Mouse (Mus musculus) CH12.LX (cell line): ENCODE results near the gene Odf4. TPM values are rescaled to one million over a fixed set of nuclear protein-coding genes. Genes with fewer than 3 reads are reported as not detected.

Source experiments
- DNase-seq: peaks from one replicate; pipeline ENCODE4 v3.0.0-alpha.2; 2013; ENCODE audit errors: extremely low read depth
- H3K27ac ChIP-seq: 2 replicates; pipeline ENCODE4 v1.5.1; 2012; ENCODE audit warnings: low read depth, mild to moderate bottlenecking, control low read depth, moderate library complexity; ENCODE audit not compliant: insufficient read depth
- H3K27me3 ChIP-seq: replicated peaks from 2 replicates; pipeline ENCODE3; 2012; ENCODE audit warnings: inconsistent platforms
- H3K36me3 ChIP-seq, 2 experiments: replicated peaks in 1 of 2; 2 replicates each; pipeline versions ENCODE3 to v1.6.1; 2012; ENCODE audit warnings: inconsistent platforms in 1 of 2, low read length in 1 of 2, mild to moderate bottlenecking in 1 of 2, mixed read lengths in 1 of 2, moderate library complexity in 1 of 2; ENCODE audit not compliant: control insufficient read depth in 1 of 2, insufficient read depth in 1 of 2
- H3K4me1 ChIP-seq, 2 experiments: 2 replicates each; pipeline ENCODE4 v1.6.1; 2012; ENCODE audit warnings: inconsistent platforms in 1 of 2, moderate library complexity in 1 of 2; ENCODE audit not compliant: insufficient read depth in 2 of 2, control insufficient read depth in 1 of 2
- H3K4me2 ChIP-seq: 2 replicates; pipeline ENCODE4 v1.6.1; 2012; ENCODE audit warnings: low read depth, mild to moderate bottlenecking, control low read depth; ENCODE audit not compliant: poor library complexity, insufficient read depth, severe bottlenecking
- H3K4me3 ChIP-seq, 3 experiments: fragments of 150-350 bp in 1 of 3; sonication (generic) in 1 of 3; replicated peaks in 1 of 3; 2 replicates each; pipeline versions ENCODE3 to v1.5.1; 2011 to 2012; ENCODE audit warnings: low read depth in 2 of 3, low read length in 2 of 3, mild to moderate bottlenecking in 2 of 3, moderate library complexity in 2 of 3, control low read depth in 1 of 3, improper control_type of control experiment in 1 of 3, inconsistent platforms in 1 of 3, mixed read lengths in 1 of 3; ENCODE audit not compliant: poor library complexity in 1 of 3
- H3K79me2 ChIP-seq: replicated peaks from 2 replicates; pipeline ENCODE4 v1.6.1; 2012; ENCODE audit warnings: mild to moderate bottlenecking, moderate library complexity; ENCODE audit not compliant: control insufficient read depth, poor library complexity, insufficient read depth, severe bottlenecking; ENCODE audit errors: extremely low read depth
- H3K9ac ChIP-seq: 2 replicates; pipeline ENCODE4 v1.6.1; 2012; ENCODE audit warnings: low read depth, mild to moderate bottlenecking, control low read depth, moderate library complexity; ENCODE audit not compliant: insufficient read depth
- H3K9me3 ChIP-seq: replicated peaks from 2 replicates; pipeline ENCODE3; 2012; ENCODE audit warnings: low read length, inconsistent platforms, mixed read lengths
- BHLHE40 ChIP-seq: IDR thresholded peaks from 2 replicates; pipeline ENCODE4 v1.6.1; 2011; ENCODE audit warnings: mild to moderate bottlenecking, low read depth, low read length, improper control_type of control experiment
- CHD1 ChIP-seq: IDR thresholded peaks from 2 replicates; pipeline ENCODE4 v1.6.1; 2012; ENCODE audit warnings: low read depth, low read length, improper control_type of control experiment, inconsistent platforms
- CHD2 ChIP-seq: IDR thresholded peaks from 2 replicates; pipeline ENCODE4 v1.6.1; 2011; ENCODE audit warnings: low read length, improper control_type of control experiment
- CTCF ChIP-seq, 2 experiments: IDR thresholded peaks in 1 of 2; conservative IDR thresholded peaks in 1 of 2; 2 replicates each; pipeline ENCODE4 v1.5.1; 2011 to 2012; ENCODE audit warnings: low read depth in 2 of 2, low read length in 2 of 2, improper control_type of control experiment in 1 of 2, inconsistent platforms in 1 of 2, mild to moderate bottlenecking in 1 of 2, moderate library complexity in 1 of 2
- E2F4 ChIP-seq: IDR thresholded peaks from 2 replicates; pipeline ENCODE4 v1.6.1; 2011; ENCODE audit warnings: low read depth, low read length, improper control_type of control experiment; ENCODE audit not compliant: insufficient replicate concordance
- EP300 ChIP-seq: IDR thresholded peaks from 2 replicates; pipeline ENCODE4 v1.6.1; 2011; ENCODE audit warnings: low read length, improper control_type of control experiment
- HCFC1 ChIP-seq: IDR thresholded peaks from 2 replicates; pipeline ENCODE4 v1.6.1; 2012; ENCODE audit warnings: low read depth, mild to moderate bottlenecking, inconsistent platforms, low read length, improper control_type of control experiment
- IRF4 ChIP-seq: IDR thresholded peaks from 2 replicates; pipeline ENCODE4 v1.6.1; 2014; ENCODE audit warnings: low read depth, mild to moderate bottlenecking, inconsistent platforms, low read length, improper control_type of control experiment
- JUN ChIP-seq: IDR thresholded peaks from 2 replicates; pipeline ENCODE4 v1.6.1; 2011; ENCODE audit warnings: low read depth, mild to moderate bottlenecking, low read length, improper control_type of control experiment, moderate library complexity; ENCODE audit not compliant: insufficient read depth
- JUND ChIP-seq: conservative IDR thresholded peaks from 2 replicates; pipeline ENCODE4 v1.6.1; 2011; ENCODE audit warnings: low read depth, low read length, improper control_type of control experiment
- KAT2A ChIP-seq: IDR thresholded peaks from 2 replicates; pipeline ENCODE4 v1.6.1; 2012; ENCODE audit warnings: low read length, improper control_type of control experiment, inconsistent platforms; ENCODE audit not compliant: insufficient replicate concordance
- MAX ChIP-seq: IDR thresholded peaks from 2 replicates; pipeline ENCODE4 v1.6.1; 2011; ENCODE audit warnings: low read length, improper control_type of control experiment
- MAZ ChIP-seq: IDR thresholded peaks from 2 replicates; pipeline ENCODE4 v1.6.1; 2012; ENCODE audit warnings: low read depth, mild to moderate bottlenecking, inconsistent platforms, low read length, improper control_type of control experiment, moderate library complexity
- MEF2A ChIP-seq: IDR thresholded peaks from 2 replicates; pipeline ENCODE4 v1.6.1; 2014; ENCODE audit warnings: low read depth, mild to moderate bottlenecking, inconsistent platforms, low read length, improper control_type of control experiment, borderline replicate concordance
- MYC ChIP-seq: IDR thresholded peaks from 2 replicates; pipeline ENCODE4 v1.6.1; 2011; ENCODE audit warnings: low read depth, mild to moderate bottlenecking, improper control_type of control experiment, low read length
- NELFE ChIP-seq: IDR thresholded peaks from 2 replicates; pipeline ENCODE4 v1.6.1; 2011; ENCODE audit warnings: low read depth, low read length, improper control_type of control experiment
- NRF1 ChIP-seq: IDR thresholded peaks from 2 replicates; pipeline ENCODE4 v1.6.1; 2014; ENCODE audit warnings: low read depth, mild to moderate bottlenecking, inconsistent platforms, low read length, improper control_type of control experiment, moderate library complexity
- PAX5 ChIP-seq: IDR thresholded peaks from 2 replicates; pipeline ENCODE4 v1.6.1; 2012; ENCODE audit warnings: low read length, inconsistent platforms, mixed read lengths
- RAD21 ChIP-seq: IDR thresholded peaks from 2 replicates; pipeline ENCODE4 v1.6.1; 2011; ENCODE audit warnings: low read depth, mild to moderate bottlenecking, low read length, improper control_type of control experiment, moderate library complexity
- SIN3A ChIP-seq: IDR thresholded peaks from 2 replicates; pipeline ENCODE4 v1.6.1; 2012; ENCODE audit warnings: low read length, improper control_type of control experiment, inconsistent platforms
- SMC3 ChIP-seq: IDR thresholded peaks from 2 replicates; pipeline ENCODE4 v1.6.1; 2011; ENCODE audit warnings: low read depth, low read length, improper control_type of control experiment
- TBP ChIP-seq: conservative IDR thresholded peaks from 2 replicates; pipeline ENCODE4 v1.6.1; 2011; ENCODE audit warnings: low read depth, low read length, improper control_type of control experiment
- TCF12 ChIP-seq: IDR thresholded peaks from 2 replicates; pipeline ENCODE4 v1.6.1; 2014; ENCODE audit warnings: low read depth, mild to moderate bottlenecking, inconsistent platforms, low read length, improper control_type of control experiment
- UBTF ChIP-seq: IDR thresholded peaks from 2 replicates; pipeline ENCODE4 v1.6.1; 2012; ENCODE audit warnings: low read depth, mild to moderate bottlenecking, inconsistent platforms, low read length, improper control_type of control experiment, moderate library complexity
- ZC3H11A ChIP-seq: IDR thresholded peaks from 2 replicates; pipeline ENCODE4 v1.6.1; 2012; ENCODE audit warnings: low read depth, mild to moderate bottlenecking, inconsistent platforms, low read length, improper control_type of control experiment
- ZKSCAN1 ChIP-seq: IDR thresholded peaks from 2 replicates; pipeline ENCODE4 v1.6.1; 2012; ENCODE audit warnings: low read depth, inconsistent platforms, low read length, improper control_type of control experiment, borderline replicate concordance
- ZNF384 ChIP-seq: IDR thresholded peaks from 2 replicates; pipeline ENCODE4 v1.6.1; 2012; ENCODE audit warnings: low read depth, low read length, improper control_type of control experiment, inconsistent platforms
- dilution Hi-C: fragments of 300-500 bp; cut with MboI; formaldehyde crosslinking; loops from 2 replicates; pipeline ENCODE4 v1.14.3; 2020; ENCODE audit warnings: low sequenced_read_pairs; ENCODE audit not compliant: extremely low pct_unique_long_range_greater_than_20kb, extremely low pct_ligation_motif_present
- in situ Hi-C: fragments of 300-500 bp; cut with MboI; formaldehyde crosslinking; loops from 3 replicates; pipeline ENCODE4 v1.14.3; 2019; ENCODE audit warnings: low sequenced_read_pairs, low pct_ligation_motif_present, low pct_unique_long_range_greater_than_20kb, mixed read lengths
- polyA plus RNA-seq: library from polyadenylated mRNA; unstranded; fragments of >175 nt; gene quantifications from 2 replicates; pipeline ENCODE4 v1.2.1, GENCODE M21; 2012; ENCODE audit warnings: low read depth; ENCODE audit not compliant: insufficient read length
- total RNA-seq, 2 experiments: library from RNA; depleted of rRNA; stranded (reverse); fragments of 300-350 nt in 1 of 2; fragments of >200 nt in 1 of 2; gene quantifications; 2 replicates each; pipeline ENCODE4 v1.2.3; 2012 to 2014

The Odf4 gene
- total and polyA plus RNA-seq, 3 experiments: not detected

DNA sequence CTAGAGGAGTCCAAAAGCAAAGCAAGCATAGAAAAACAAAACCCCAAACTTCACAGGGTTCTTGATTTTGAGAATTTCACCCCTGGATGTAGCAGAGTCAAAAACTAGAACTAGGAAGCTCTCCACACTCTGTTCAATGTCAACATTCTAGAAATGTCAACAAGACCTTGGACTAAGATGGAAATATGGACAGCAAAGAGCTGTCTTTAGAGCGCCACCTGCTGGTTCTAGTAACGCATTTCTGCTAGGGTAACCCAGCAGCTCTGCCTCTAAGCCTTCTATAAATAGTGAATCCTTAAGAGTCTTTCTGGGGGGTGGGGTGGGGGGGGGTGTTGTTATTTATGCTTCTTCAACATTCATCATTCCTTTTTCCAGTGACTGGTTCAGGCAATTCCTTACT lies 52.0 kb downstream of the Odf4 start:
- peak; percentile 86 for DNase-seq
- H3K36me3 ChIP-seq: no peaks in the 10 kb centered on the region
- H3K9me3 ChIP-seq: no peaks in the 10 kb centered on the region
- peaks cover 0 to 19% of the 10 kb centered on the region in 2 experiments; a peak in 2 of 4 replicates for H3K4me1 ChIP-seq
- no peak overlapping the region for H3K27ac ChIP-seq
- H3K27me3 ChIP-seq: no peaks in the 10 kb centered on the region
- H3K79me2 ChIP-seq: no peaks in the 10 kb centered on the region
- no peak overlapping the region for H3K4me3 ChIP-seq
- in situ Hi-C loops: loop anchor here (10.0 kb wide), 2 partner anchors 130 to 300 kb away; no protein-coding TSS in a partner anchor
- dilution Hi-C loops: no loop called here
- TF ChIP-seq CTCF (conservative IDR thresholded peaks at IDR 0.05 in 1 of 2, IDR thresholded peaks at IDR 0.05 in 1 of 2; ENCODE audit: low read depth in 2 of 2, low read length in 2 of 2): peak; percentile 94 to 96
- peak; percentile 86 for TF ChIP-seq SMC3
- TF ChIP-seq ZKSCAN1: no peak
- no peak for TF ChIP-seq EP300
- TF ChIP-seq UBTF: no peak
- no peak for TF ChIP-seq ZNF384
- peak; percentile 46; the same call in 1 of the 2 replicates for TF ChIP-seq MYC
- peak; percentile 30; the same call in 1 of the 2 replicates for TF ChIP-seq HCFC1
- TF ChIP-seq IRF4: peak; percentile 36; the same call in 1 of the 2 replicates
- TF ChIP-seq TCF12: no peak
- TF ChIP-seq CHD2: no peak
- peak; percentile 39 for TF ChIP-seq MAX
- TF ChIP-seq KAT2A: no peak
- TF ChIP-seq MEF2A: peak; percentile 54
- no peak for TF ChIP-seq MAZ
- peak; percentile 18; the same call in 1 of the 2 replicates for TF ChIP-seq ZC3H11A
- TF ChIP-seq NRF1: no peak
- TF ChIP-seq NELFE: peak; percentile 22; the same call in 1 of the 2 replicates
- no peak for TF ChIP-seq BHLHE40
- TF ChIP-seq PAX5: no peak
- no peak for TF ChIP-seq CHD1
- no peak for TF ChIP-seq TBP
- peak; percentile 24; the same call in 1 of the 2 replicates for TF ChIP-seq E2F4
- TF ChIP-seq JUN: no peak
- no peak for TF ChIP-seq JUND
- TF ChIP-seq SIN3A: 0 out of 2 replicates have a peak, but pooled peaks have one; percentile 16
- TF ChIP-seq RAD21: peak; percentile 89
- no peak overlapping the region for H3K9ac ChIP-seq
- 0 out of 2 replicates have a peak overlapping the region, but pooled peaks have one; percentile 14 for H3K4me2 ChIP-seq

Other genes starting within 250 kb of the Odf4 start
- gene Myh10, start 235.5 kb downstream of the Odf4 start, total RNA-seq (2012; rRNA removed): 0.38 and 0.46 TPM in 2 replicates
- gene Myh10, start 235.5 kb downstream of the Odf4 start, total RNA-seq (2014; rRNA removed): 0.62 and 1.1 TPM in 2 replicates
- 2.7 and 3.1 TPM in 2 replicates for gene Myh10, start 235.5 kb downstream of the Odf4 start, polyA plus RNA-seq
- 30.3 and 31.1 TPM in 2 replicates for gene Ndel1, start 55.2 kb downstream of the Odf4 start, total RNA-seq (2012; rRNA removed)
- gene Ndel1, start 55.2 kb downstream of the Odf4 start, total RNA-seq (2014; rRNA removed): 46.9 and 47.0 TPM in 2 replicates
- 35.2 and 54.4 TPM in 2 replicates for gene Ndel1, start 55.2 kb downstream of the Odf4 start, polyA plus RNA-seq
- not detected in 2 replicates for gene Rnf222, start 38.5 kb downstream of the Odf4 start, total RNA-seq (2012; rRNA removed)
- not detected in 2 replicates for gene Rnf222, start 38.5 kb downstream of the Odf4 start, total RNA-seq (2014; rRNA removed)
- gene Rnf222, start 38.5 kb downstream of the Odf4 start, polyA plus RNA-seq: not detected in 2 replicates
- 6,137 and 6,551 TPM in 2 replicates for gene Rpl26, start 25.5 kb downstream of the Odf4 start, total RNA-seq (2012; rRNA removed)
- gene Rpl26, start 25.5 kb downstream of the Odf4 start, total RNA-seq (2014; rRNA removed): 6,202 and 6,508 TPM in 2 replicates
- gene Rpl26, start 25.5 kb downstream of the Odf4 start, polyA plus RNA-seq: 3,408 and 4,622 TPM in 2 replicates
- 0.04 TPM in 1 of 2 replicates, not detected in the other for gene Arhgef15, start 30.4 kb upstream of the Odf4 start, total RNA-seq (2012; rRNA removed)
- not detected in 2 replicates for gene Arhgef15, start 30.4 kb upstream of the Odf4 start, total RNA-seq (2014; rRNA removed)
- gene Arhgef15, start 30.4 kb upstream of the Odf4 start, polyA plus RNA-seq: 0.12 TPM in 1 of 2 replicates, not detected in the other
- 1.6 and 3.9 TPM in 2 replicates for gene Slc25a35, start 41.0 kb upstream of the Odf4 start, total RNA-seq (2012; rRNA removed)
- gene Slc25a35, start 41.0 kb upstream of the Odf4 start, total RNA-seq (2014; rRNA removed): not detected in 2 replicates
- gene Slc25a35, start 41.0 kb upstream of the Odf4 start, polyA plus RNA-seq: 0.83 and 1.0 TPM in 2 replicates
- 106 and 160 TPM in 2 replicates for gene Rangrf, start 48.1 kb upstream of the Odf4 start, total RNA-seq (2012; rRNA removed)
- gene Rangrf, start 48.1 kb upstream of the Odf4 start, total RNA-seq (2014; rRNA removed): 154 and 158 TPM in 2 replicates
- gene Rangrf, start 48.1 kb upstream of the Odf4 start, polyA plus RNA-seq: 95.5 and 111 TPM in 2 replicates
- 110 and 132 TPM in 2 replicates for gene Pfas, start 81.4 kb upstream of the Odf4 start, total RNA-seq (2012; rRNA removed)
- 61.9 and 65.0 TPM in 2 replicates for gene Pfas, start 81.4 kb upstream of the Odf4 start, total RNA-seq (2014; rRNA removed)
- gene Pfas, start 81.4 kb upstream of the Odf4 start, polyA plus RNA-seq: 66.5 and 72.9 TPM in 2 replicates
- 40.1 and 44.8 TPM in 2 replicates for gene Ctc1, start 88.8 kb upstream of the Odf4 start, total RNA-seq (2012; rRNA removed)
- 20.5 and 22.7 TPM in 2 replicates for gene Ctc1, start 88.8 kb upstream of the Odf4 start, total RNA-seq (2014; rRNA removed)
- 44.1 and 69.8 TPM in 2 replicates for gene Ctc1, start 88.8 kb upstream of the Odf4 start, polyA plus RNA-seq
- 170 and 177 TPM in 2 replicates for gene Aurkb, start 118.6 kb upstream of the Odf4 start, total RNA-seq (2012; rRNA removed)
- gene Aurkb, start 118.6 kb upstream of the Odf4 start, total RNA-seq (2014; rRNA removed): 181 and 190 TPM in 2 replicates
- gene Aurkb, start 118.6 kb upstream of the Odf4 start, polyA plus RNA-seq: 178 and 200 TPM in 2 replicates
- 9.7 and 11.1 TPM in 2 replicates for gene Borcs6, start 132.6 kb upstream of the Odf4 start, total RNA-seq (2012; rRNA removed)
- 5.1 and 7.3 TPM in 2 replicates for gene Borcs6, start 132.6 kb upstream of the Odf4 start, total RNA-seq (2014; rRNA removed)
- 5.4 and 6.2 TPM in 2 replicates for gene Borcs6, start 132.6 kb upstream of the Odf4 start, polyA plus RNA-seq
- 24.4 and 30.1 TPM in 2 replicates for gene Tmem107, start 143.7 kb upstream of the Odf4 start, total RNA-seq (2012; rRNA removed)
- gene Tmem107, start 143.7 kb upstream of the Odf4 start, total RNA-seq (2014; rRNA removed): 20.3 and 31.3 TPM in 2 replicates
- gene Tmem107, start 143.7 kb upstream of the Odf4 start, polyA plus RNA-seq: 13.4 and 22.6 TPM in 2 replicates
- 8.0 and 8.2 TPM in 2 replicates for gene Vamp2, start 161.4 kb upstream of the Odf4 start, total RNA-seq (2012; rRNA removed)
- 1.3 and 1.4 TPM in 2 replicates for gene Vamp2, start 161.4 kb upstream of the Odf4 start, total RNA-seq (2014; rRNA removed)
- 26.0 and 26.7 TPM in 2 replicates for gene Vamp2, start 161.4 kb upstream of the Odf4 start, polyA plus RNA-seq
- gene Per1, start 168.1 kb upstream of the Odf4 start, total RNA-seq (2012; rRNA removed): 11.5 and 11.8 TPM in 2 replicates
- gene Per1, start 168.1 kb upstream of the Odf4 start, total RNA-seq (2014; rRNA removed): 2.8 and 3.2 TPM in 2 replicates
- 37.9 and 38.3 TPM in 2 replicates for gene Per1, start 168.1 kb upstream of the Odf4 start, polyA plus RNA-seq
- 0.04 TPM in 1 of 2 replicates, not detected in the other for gene Hes7, start 193.3 kb upstream of the Odf4 start, total RNA-seq (2012; rRNA removed)
- not detected in 2 replicates for gene Hes7, start 193.3 kb upstream of the Odf4 start, total RNA-seq (2014; rRNA removed)
- gene Hes7, start 193.3 kb upstream of the Odf4 start, polyA plus RNA-seq: not detected in 2 replicates
- gene 9130213A22Rik, start 195.5 kb upstream of the Odf4 start, total RNA-seq (2012; rRNA removed): not detected in 2 replicates
- gene 9130213A22Rik, start 195.5 kb upstream of the Odf4 start, total RNA-seq (2014; rRNA removed): not detected in 2 replicates
- not detected in 2 replicates for gene 9130213A22Rik, start 195.5 kb upstream of the Odf4 start, polyA plus RNA-seq
- gene Aloxe3, start 198.8 kb upstream of the Odf4 start, total RNA-seq (2012; rRNA removed): 0.13 TPM in 1 of 2 replicates, not detected in the other
- gene Aloxe3, start 198.8 kb upstream of the Odf4 start, total RNA-seq (2014; rRNA removed): not detected in 2 replicates
- 0.19 and 0.23 TPM in 2 replicates for gene Aloxe3, start 198.8 kb upstream of the Odf4 start, polyA plus RNA-seq
- gene Alox12b, start 229.9 kb upstream of the Odf4 start, total RNA-seq (2012; rRNA removed): not detected in 2 replicates
- not detected in 2 replicates for gene Alox12b, start 229.9 kb upstream of the Odf4 start, total RNA-seq (2014; rRNA removed)
- not detected in 2 replicates for gene Alox12b, start 229.9 kb upstream of the Odf4 start, polyA plus RNA-seq